Mouse (Mus musculus) c-Kit-positive CD71-negative TER-119-negative erythroid progenitor cells, embryonic 14.5 days (primary cell): ENCODE measurements around the gene Smad3.

ENCODE experiments used
- DNase-seq: peaks from one replicate; pipeline ENCODE4 v3.0.0-alpha.2; 2013; ENCODE audit warnings: low read depth

Gene Smad3

GRCm38 (mm10) chr9:63720715-63721114 is 37.1 kb downstream of the Smad3 start:
- no peak for DNase-seq

GRCm38 (mm10) chr9:63719770-63720440 is 37.9 kb downstream of the Smad3 start:
- no peak for DNase-seq

- DNase-seq, result no peak
Measured at GRCm38 (mm10) chr9:63718735-63719358, 38.9 kb downstream of the Smad3 start.

- DNase-seq, result no peak
Measured at GRCm38 (mm10) chr9:63718170-63718569, 39.6 kb downstream of the Smad3 start.

GRCm38 (mm10) chr9:63717474-63718005 is 40.3 kb downstream of the Smad3 start:
- no peak for DNase-seq

GRCm38 (mm10) chr9:63716150-63717138 is 41.4 kb downstream of the Smad3 start:
- peak; percentile 71 for DNase-seq

GRCm38 (mm10) chr9:63714572-63714971 is 43.2 kb downstream of the Smad3 start:
- no peak for DNase-seq

- no peak for DNase-seq
Measured at GRCm38 (mm10) chr9:63712838-63713237, 45.0 kb downstream of the Smad3 start.

GRCm38 (mm10) chr9:63711580-63712230 is 46.1 kb downstream of the Smad3 start:
- DNase-seq, result no peak

- DNase-seq, result no peak
Measured at GRCm38 (mm10) chr9:63709857-63710256, 47.9 kb downstream of the Smad3 start.

GRCm38 (mm10) chr9:63709266-63709665 is 48.5 kb downstream of the Smad3 start:
- no peak for DNase-seq

GRCm38 (mm10) chr9:63707816-63708588 is 49.8 kb downstream of the Smad3 start:
- no peak for DNase-seq

GRCm38 (mm10) chr9:63706152-63706733 is 51.6 kb downstream of the Smad3 start:
- peak; percentile 54 for DNase-seq

GRCm38 (mm10) chr9:63704979-63705751 is 52.6 kb downstream of the Smad3 start:
- DNase-seq, result no peak

GRCm38 (mm10) chr9:63704131-63704530 is 53.7 kb downstream of the Smad3 start:
- no peak for DNase-seq

GRCm38 (mm10) chr9:63703236-63703785 is 54.5 kb downstream of the Smad3 start:
- DNase-seq, result no peak

GRCm38 (mm10) chr9:63702502-63703013 is 55.2 kb downstream of the Smad3 start:
- no peak for DNase-seq

GRCm38 (mm10) chr9:63701957-63702309 is 55.9 kb downstream of the Smad3 start:
- no peak for DNase-seq

GRCm38 (mm10) chr9:63701258-63701956 is 56.4 kb downstream of the Smad3 start:
- DNase-seq, result no peak
